Mouse (Mus musculus): Measurements from ENCODE around the gene Gm28043. TPM values are rescaled to one million over a fixed set of nuclear protein-coding genes. Genes with fewer than 3 reads are reported as not detected.

The Gm28043 gene
- polyA plus RNA-seq, 1 experiment from 2014 or later: 3.6 TPM

DNA sequence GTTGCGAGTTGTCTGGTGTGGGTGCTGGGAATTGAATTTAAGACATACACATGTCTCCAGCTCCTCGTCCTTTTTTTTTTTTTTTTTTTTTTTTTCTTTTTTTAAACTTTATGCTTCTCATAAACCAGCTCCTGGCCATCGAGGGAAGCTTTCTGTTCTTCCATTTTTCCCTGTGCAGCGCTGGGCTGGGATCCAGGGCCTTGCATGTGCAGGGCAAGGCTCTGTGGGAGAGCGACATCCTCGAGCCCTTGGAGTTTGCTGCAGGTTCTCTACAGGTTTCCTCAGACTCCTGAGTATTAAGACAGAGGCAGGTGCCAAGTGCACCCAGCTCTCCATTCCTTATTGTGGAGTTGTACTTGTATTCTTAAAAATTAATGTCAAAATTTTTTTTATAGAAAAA, 47.5 kb downstream of the Gm28043 start:
- no peak overlapping the region for H3K27ac ChIP-seq
- no peak for ATAC-seq (ENCODE audit: insufficient number of reproducible peaks, insufficient read depth, low FRiP score, low TSS enrichment, low read depth)
- whole genome bisulfite sequencing: 89% methylated on average over 6 of the region's 6 CpGs
- H3K4me3 ChIP-seq: no peak overlapping the region
- H3K4me1 ChIP-seq: peaks cover 9% of the 10 kb centered on the region
- H3K9me3 ChIP-seq: no peaks in the 10 kb centered on the region
- H3K27me3 ChIP-seq: no peaks in the 10 kb centered on the region
- H3K9ac ChIP-seq: no peak overlapping the region
- peaks cover 32% of the 10 kb centered on the region for H3K36me3 ChIP-seq
- no peak overlapping the region for H3K4me2 ChIP-seq

GRCm38 (mm10) chr17:29668051-29668986, 53.6 kb downstream of the Gm28043 start:
- Histone ChIP-seq H3K4me3 (no peak overlapping the region), H3K4me1 (no peaks in the 10 kb centered on the region), H3K36me3 (peaks cover 76% of the 10 kb centered on the region), H3K9ac (no peak overlapping the region), H3K27me3 (no peaks in the 10 kb centered on the region), H3K9me3 (no peaks in the 10 kb centered on the region), H3K4me2 (no peak overlapping the region), H3K27ac (no peak overlapping the region)
- no peak for ATAC-seq (ENCODE audit: insufficient number of reproducible peaks, insufficient read depth, low FRiP score, low TSS enrichment, low read depth)
- 85% methylated on average over 10 of the region's 10 CpGs for WGBS

DNA sequence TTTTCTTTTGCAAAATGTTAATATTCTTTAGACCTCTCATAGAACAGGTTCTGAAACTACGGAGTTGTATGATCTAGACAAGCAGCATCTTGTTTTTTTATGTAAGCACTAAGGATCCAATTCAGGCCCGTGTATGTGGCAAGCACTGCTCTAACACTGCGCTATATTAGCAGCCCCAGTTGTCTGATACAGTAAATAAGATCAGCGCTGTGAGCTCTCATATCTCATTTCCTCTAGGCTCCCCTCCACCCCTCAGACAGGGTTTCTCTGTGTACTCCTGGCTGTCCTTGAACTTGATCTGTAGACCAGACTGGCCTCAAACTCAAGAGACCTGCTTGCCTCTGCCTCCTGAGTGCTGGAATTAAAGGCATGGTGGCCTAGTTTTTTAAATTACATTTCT, 54.4 kb downstream of the Gm28043 start:
- 91% methylated on average over 4 of the region's 4 CpGs for WGBS
- Histone ChIP-seq H3K9me3 (no peaks in the 10 kb centered on the region), H3K36me3 (peaks cover 78% of the 10 kb centered on the region), H3K9ac (no peak overlapping the region), H3K4me3 (no peak overlapping the region), H3K27ac (no peak overlapping the region), H3K4me2 (no peak overlapping the region), H3K27me3 (no peaks in the 10 kb centered on the region), H3K4me1 (no peaks in the 10 kb centered on the region)
- no peak for ATAC-seq (ENCODE audit: insufficient number of reproducible peaks, insufficient read depth, low FRiP score, low TSS enrichment, low read depth)

GRCm38 (mm10) chr17:29669936-29670335, 55.3 kb downstream of the Gm28043 start:
- H3K9ac ChIP-seq: no peak overlapping the region
- H3K4me2 ChIP-seq: no peak overlapping the region
- no peaks in the 10 kb centered on the region for H3K27me3 ChIP-seq
- no peak overlapping the region for H3K4me3 ChIP-seq
- no peaks in the 10 kb centered on the region for H3K4me1 ChIP-seq
- H3K9me3 ChIP-seq: no peaks in the 10 kb centered on the region
- peaks cover 78% of the 10 kb centered on the region for H3K36me3 ChIP-seq
- no peak for ATAC-seq (ENCODE audit: insufficient number of reproducible peaks, insufficient read depth, low FRiP score, low TSS enrichment, low read depth)
- no peak overlapping the region for H3K27ac ChIP-seq

DNA sequence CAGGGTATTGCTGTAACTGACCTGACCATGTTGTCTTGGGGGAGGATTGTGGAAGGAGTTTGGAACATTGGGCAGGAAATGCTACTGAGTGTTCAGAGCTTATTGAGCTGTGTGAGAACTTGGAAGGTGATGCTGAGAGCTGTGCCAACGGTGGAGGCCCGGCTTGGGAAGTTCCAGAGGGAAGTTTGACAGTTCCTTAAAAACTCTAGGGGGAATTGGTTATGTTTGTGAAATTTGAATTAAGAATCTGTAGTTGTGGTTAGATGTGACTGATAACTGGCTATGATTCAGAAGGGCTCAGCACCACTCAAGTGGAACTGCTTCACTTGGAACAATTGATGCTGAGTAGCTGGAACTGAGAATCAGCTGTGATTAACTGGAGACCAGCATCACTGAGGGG, 56.3 kb downstream of the Gm28043 start:
- H3K36me3 ChIP-seq: peaks cover 81% of the 10 kb centered on the region
- H3K4me1 ChIP-seq: no peaks in the 10 kb centered on the region
- no peak overlapping the region for H3K4me3 ChIP-seq
- no peak overlapping the region for H3K27ac ChIP-seq
- H3K9me3 ChIP-seq: no peaks in the 10 kb centered on the region
- H3K9ac ChIP-seq: no peak overlapping the region
- 82% methylated on average over 2 of the region's 2 CpGs for WGBS
- H3K27me3 ChIP-seq: no peaks in the 10 kb centered on the region
- no peak overlapping the region for H3K4me2 ChIP-seq
- ATAC-seq (ENCODE audit: insufficient number of reproducible peaks, insufficient read depth, low FRiP score, low TSS enrichment, low read depth): no peak

GRCm38 (mm10) chr17:29673325-29673724, 58.6 kb downstream of the Gm28043 start:
- no peak overlapping the region for H3K9ac ChIP-seq
- no peak overlapping the region for H3K4me2 ChIP-seq
- no peak overlapping the region for H3K4me3 ChIP-seq
- no peaks in the 10 kb centered on the region for H3K4me1 ChIP-seq
- peaks cover 90% of the 10 kb centered on the region for H3K36me3 ChIP-seq
- ATAC-seq (ENCODE audit: insufficient number of reproducible peaks, insufficient read depth, low FRiP score, low TSS enrichment, low read depth): no peak
- no peaks in the 10 kb centered on the region for H3K27me3 ChIP-seq
- 96% methylated on average over 4 of the region's 4 CpGs for WGBS
- no peaks in the 10 kb centered on the region for H3K9me3 ChIP-seq
- no peak overlapping the region for H3K27ac ChIP-seq

- H3K36me3 ChIP-seq: peaks cover 98% of the 10 kb centered on the region
- no peak overlapping the region for H3K9ac ChIP-seq
- no peak overlapping the region for H3K4me3 ChIP-seq
- no peaks in the 10 kb centered on the region for H3K27me3 ChIP-seq
- no peak overlapping the region for H3K27ac ChIP-seq
- no peak overlapping the region for H3K4me2 ChIP-seq
- no peaks in the 10 kb centered on the region for H3K4me1 ChIP-seq
- ATAC-seq (ENCODE audit: insufficient number of reproducible peaks, insufficient read depth, low FRiP score, low TSS enrichment, low read depth): no peak
- 86% methylated on average over 8 of the region's 8 CpGs for WGBS
- H3K9me3 ChIP-seq: no peaks in the 10 kb centered on the region
Observed at GRCm38 (mm10) chr17:29678526-29678925, 63.9 kb downstream of the Gm28043 start.

DNA sequence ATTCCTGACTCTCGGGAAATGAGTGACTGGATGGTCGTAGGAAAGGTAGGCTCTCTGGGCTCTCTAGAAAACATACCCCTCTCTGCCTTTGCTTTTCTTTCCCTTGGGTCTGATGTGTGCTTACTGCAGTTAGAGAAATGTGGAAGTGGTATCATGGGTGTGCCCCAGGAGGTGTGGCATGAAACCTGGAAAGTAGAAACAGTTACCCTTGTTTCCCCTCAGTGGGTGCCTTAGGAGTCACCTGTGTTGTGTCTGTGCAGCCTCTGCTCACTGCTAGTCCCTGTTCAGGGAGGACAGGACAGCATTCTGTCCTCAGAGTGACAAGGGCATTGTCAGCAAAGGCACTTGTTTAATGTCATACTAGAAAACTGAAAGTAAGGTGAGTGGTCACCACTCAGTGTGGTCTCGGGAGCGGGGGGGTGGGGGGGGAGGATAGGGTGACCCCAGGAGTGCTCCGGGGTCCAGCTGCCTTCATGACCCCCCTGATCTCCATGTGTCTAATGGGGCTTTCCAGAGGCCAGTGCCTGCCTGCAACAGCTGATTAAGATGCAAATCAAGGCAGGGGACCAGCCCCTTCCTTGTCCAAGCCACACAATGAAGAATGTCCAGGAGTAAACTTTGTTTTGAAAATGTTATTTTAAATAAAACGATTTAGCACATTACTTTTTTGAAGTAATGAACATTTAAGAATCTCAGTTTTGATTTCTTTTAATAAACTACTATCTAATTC, 64.5 kb downstream of the Gm28043 start:
- no peak for ATAC-seq (ENCODE audit: insufficient number of reproducible peaks, insufficient read depth, low FRiP score, low TSS enrichment, low read depth)

DNA sequence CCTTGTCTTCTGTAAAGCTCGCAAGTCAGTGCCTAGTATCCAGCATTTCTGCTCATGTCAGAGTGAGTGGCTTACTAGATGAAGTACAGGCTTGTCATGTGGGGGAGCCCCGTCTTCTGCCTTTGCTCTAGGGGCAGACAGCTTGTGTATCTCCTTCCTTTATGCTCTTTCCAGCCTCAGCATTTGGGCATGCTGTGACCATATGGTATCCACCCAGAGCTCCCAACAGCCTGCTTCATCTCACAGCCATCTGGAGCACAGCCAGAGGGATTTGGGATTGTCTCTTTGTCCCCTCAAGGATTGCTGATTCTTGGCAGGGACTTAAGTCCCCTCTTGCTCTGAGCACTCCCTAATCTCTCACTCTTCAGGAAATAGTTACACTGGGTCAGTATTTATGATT, 65.5 kb downstream of the Gm28043 start:
- Histone ChIP-seq H3K9me3 (no peaks in the 10 kb centered on the region), H3K27me3 (no peaks in the 10 kb centered on the region), H3K4me2 (no peak overlapping the region), H3K36me3 (peaks cover 98% of the 10 kb centered on the region), H3K4me3 (no peak overlapping the region), H3K4me1 (no peaks in the 10 kb centered on the region), H3K27ac (no peak overlapping the region), H3K9ac (no peak overlapping the region)
- 79% methylated on average over 2 of the region's 2 CpGs for WGBS
- ATAC-seq (ENCODE audit: insufficient number of reproducible peaks, insufficient read depth, low FRiP score, low TSS enrichment, low read depth): no peak

More for the DNA sequence above, 64.5 kb downstream of the Gm28043 start:
- Histone ChIP-seq H3K27ac (no peak overlapping the region), H3K9me3 (no peaks in the 10 kb centered on the region), H3K27me3 (no peaks in the 10 kb centered on the region), H3K4me2 (no peak overlapping the region), H3K36me3 (peaks cover 98% of the 10 kb centered on the region), H3K4me1 (no peaks in the 10 kb centered on the region), H3K4me3 (no peak overlapping the region), H3K9ac (no peak overlapping the region)
- 93% methylated on average over 6 of the region's 6 CpGs for WGBS

- WGBS: 96% methylated on average over 2 of the region's 2 CpGs
- H3K36me3 ChIP-seq: peaks cover 98% of the 10 kb centered on the region
- H3K4me3 ChIP-seq: no peak overlapping the region
- H3K4me2 ChIP-seq: no peak overlapping the region
- no peaks in the 10 kb centered on the region for H3K9me3 ChIP-seq
- H3K27ac ChIP-seq: no peak overlapping the region
- no peak overlapping the region for H3K9ac ChIP-seq
- H3K4me1 ChIP-seq: no peaks in the 10 kb centered on the region
- no peaks in the 10 kb centered on the region for H3K27me3 ChIP-seq
- no peak for ATAC-seq (ENCODE audit: insufficient number of reproducible peaks, insufficient read depth, low FRiP score, low TSS enrichment, low read depth)
Observed at GRCm38 (mm10) chr17:29680921-29681320, 66.2 kb downstream of the Gm28043 start.

DNA sequence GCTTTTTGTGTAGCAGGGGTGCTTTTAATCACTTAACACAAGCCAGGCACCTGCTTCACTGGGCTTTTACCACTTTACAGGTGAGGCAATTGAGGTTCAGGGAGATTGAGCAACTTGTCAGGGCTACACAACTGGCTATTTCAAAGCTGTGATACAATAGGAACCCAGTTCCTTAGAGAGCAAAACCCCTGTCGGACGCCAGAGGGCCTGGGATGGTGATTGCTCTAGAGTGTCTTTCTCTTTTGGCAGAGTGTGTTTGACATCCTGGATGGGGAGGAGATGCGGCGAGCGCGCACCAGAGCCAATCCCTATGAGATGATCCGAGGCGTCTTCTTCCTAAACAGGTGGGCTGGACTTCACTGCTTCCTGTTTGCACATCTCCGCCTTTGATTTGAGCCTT, 67.0 kb downstream of the Gm28043 start:
- 95% methylated on average over 9 of the region's 9 CpGs for WGBS
- Histone ChIP-seq H3K27me3 (no peaks in the 10 kb centered on the region), H3K9ac (no peak overlapping the region), H3K27ac (no peak overlapping the region), H3K36me3 (peaks cover 98% of the 10 kb centered on the region), H3K9me3 (no peaks in the 10 kb centered on the region), H3K4me2 (no peak overlapping the region), H3K4me3 (no peak overlapping the region), H3K4me1 (no peaks in the 10 kb centered on the region)
- ATAC-seq (ENCODE audit: insufficient number of reproducible peaks, insufficient read depth, low FRiP score, low TSS enrichment, low read depth): no peak

DNA sequence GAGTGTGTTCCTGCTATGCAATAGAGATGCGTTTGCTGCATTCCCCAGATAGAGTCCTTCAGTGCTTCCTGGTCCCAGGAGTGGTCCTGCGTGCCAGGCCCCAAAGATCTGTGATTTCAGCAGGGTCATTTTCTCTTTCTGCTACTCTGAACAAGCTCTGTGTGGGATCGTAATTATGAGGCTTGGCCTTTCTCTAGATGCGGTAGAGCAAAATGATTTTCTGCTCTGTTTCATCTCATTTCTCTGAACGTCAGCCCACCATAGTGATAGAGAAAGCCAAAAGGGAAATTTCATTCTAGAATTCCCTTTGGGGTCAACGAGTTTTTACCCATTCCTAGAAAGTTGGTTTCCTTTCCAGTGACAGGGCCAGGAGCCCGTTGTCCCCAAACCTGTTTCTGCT, 67.6 kb downstream of the Gm28043 start:
- H3K4me3 ChIP-seq: no peak overlapping the region
- no peaks in the 10 kb centered on the region for H3K27me3 ChIP-seq
- peaks cover 98% of the 10 kb centered on the region for H3K36me3 ChIP-seq
- no peak for ATAC-seq (ENCODE audit: insufficient number of reproducible peaks, insufficient read depth, low FRiP score, low TSS enrichment, low read depth)
- no peak overlapping the region for H3K9ac ChIP-seq
- H3K9me3 ChIP-seq: no peaks in the 10 kb centered on the region
- WGBS: 89% methylated on average over 7 of the region's 7 CpGs
- H3K4me2 ChIP-seq: no peak overlapping the region
- H3K4me1 ChIP-seq: no peaks in the 10 kb centered on the region
- H3K27ac ChIP-seq: no peak overlapping the region
